Mouse (Mus musculus) hindbrain, embryonic 10.5 days (tissue): ENCODE results near the gene Serpine1. TPM values are rescaled to one million over a fixed set of nuclear protein-coding genes. Genes with fewer than 3 reads are reported as not detected.

Experiments
- DNase-seq: peaks from one replicate; pipeline ENCODE4 v3.0.0-alpha.2; 2017; ENCODE audit warnings: low spot score
- H3K27ac ChIP-seq: fragments of 300-500 bp; sonication (generic); 2 replicates; pipeline ENCODE4 v1.5.1; 2016; ENCODE audit warnings: mild to moderate bottlenecking, moderate library complexity
- H3K27me3 ChIP-seq: fragments of 300-500 bp; sonication (generic); 2 replicates; pipeline ENCODE4 v1.6.1; 2016; ENCODE audit warnings: mild to moderate bottlenecking; ENCODE audit not compliant: poor library complexity, insufficient read depth, severe bottlenecking
- H3K36me3 ChIP-seq: fragments of 300-500 bp; sonication (generic); 2 replicates; pipeline ENCODE4 v1.6.1; 2016; ENCODE audit warnings: mild to moderate bottlenecking, moderate library complexity
- H3K4me1 ChIP-seq: fragments of 300-500 bp; sonication (generic); replicated peaks from 2 replicates; pipeline ENCODE4 v1.6.1; 2016; ENCODE audit warnings: mild to moderate bottlenecking
- H3K4me3 ChIP-seq: fragments of 300-500 bp; sonication (generic); 2 replicates; pipeline ENCODE4 v1.5.1; 2016; ENCODE audit warnings: mild to moderate bottlenecking, moderate library complexity
- H3K9me3 ChIP-seq: fragments of 300-500 bp; sonication (generic); 2 replicates; pipeline ENCODE4 v1.6.1; 2016; ENCODE audit warnings: mild to moderate bottlenecking, moderate library complexity
- WGBS: fragments of 180-500 bp; shearing (Covaris S2); methylation state at CpG from one replicate; pipeline ENCODE4 v1.1.7; 2016; 5-methylcytosine and 5-hydroxymethylcytosine counted together
- polyA plus RNA-seq: library from polyadenylated mRNA; unstranded; fragments of >200 nt; fragmentation: Nextera tagmentation; extraction: Ambion mirVana; gene quantifications from 2 replicates; pipeline ENCODE4 v1.2.1, GENCODE M21; 2016

Gene Serpine1
- polyA plus RNA-seq, 1 experiment from 2014 or later, result not detected

GRCm38 (mm10) chr5:137070881-137071605 lies 1.0 kb downstream of the Serpine1 start:
- Histone ChIP-seq H3K4me3 (no peak overlapping the region), H3K27ac (no peak overlapping the region), H3K4me1 (peaks cover 26% of the 10 kb centered on the region), H3K27me3 (no peaks in the 10 kb centered on the region), H3K36me3 (no peaks in the 10 kb centered on the region), H3K9me3 (no peaks in the 10 kb centered on the region)
- no peak for DNase-seq
- WGBS, result 86% methylated on average over 19 of the region's 19 CpGs

GRCm38 (mm10) chr5:137068711-137069110 lies 3.4 kb downstream of the Serpine1 start:
- Histone ChIP-seq H3K4me1 (peaks cover 11% of the 10 kb centered on the region), H3K27me3 (no peaks in the 10 kb centered on the region), H3K9me3 (no peaks in the 10 kb centered on the region), H3K36me3 (no peaks in the 10 kb centered on the region), H3K4me3 (no peak overlapping the region), H3K27ac (no peak overlapping the region)
- 78% methylated on average over 4 of the region's 4 CpGs for WGBS
- no peak for DNase-seq

GRCm38 (mm10) chr5:137065923-137066322 lies 6.1 kb downstream of the Serpine1 start:
- H3K9me3 ChIP-seq, result no peaks in the 10 kb centered on the region
- no peak overlapping the region for H3K4me3 ChIP-seq
- 80% methylated on average over 8 of the region's 8 CpGs for WGBS
- H3K36me3 ChIP-seq, result no peaks in the 10 kb centered on the region
- H3K27me3 ChIP-seq, result no peaks in the 10 kb centered on the region
- no peak for DNase-seq
- H3K27ac ChIP-seq, result no peak overlapping the region
- H3K4me1 ChIP-seq, result no peaks in the 10 kb centered on the region; the same call in 1 of the 2 replicates

GRCm38 (mm10) chr5:137065454-137065853 lies 6.6 kb downstream of the Serpine1 start:
- no peak for DNase-seq
- H3K27me3 ChIP-seq, result no peaks in the 10 kb centered on the region
- no peaks in the 10 kb centered on the region for H3K9me3 ChIP-seq

GRCm38 (mm10) chr5:137062601-137063000 lies 9.5 kb downstream of the Serpine1 start:
- no peaks in the 10 kb centered on the region for H3K36me3 ChIP-seq
- H3K4me1 ChIP-seq, result no peaks in the 10 kb centered on the region; the same call in 1 of the 2 replicates
- H3K27ac ChIP-seq, result no peak overlapping the region
- H3K27me3 ChIP-seq, result no peaks in the 10 kb centered on the region
- H3K9me3 ChIP-seq, result no peaks in the 10 kb centered on the region
- no peak for DNase-seq
- WGBS, result 91% methylated on average over 5 of the region's 5 CpGs
- H3K4me3 ChIP-seq, result no peak overlapping the region

More at GRCm38 (mm10) chr5:137065454-137065853, 6.6 kb downstream of the Serpine1 start:
- H3K4me3 ChIP-seq, result no peak overlapping the region
- no peaks in the 10 kb centered on the region for H3K36me3 ChIP-seq
- no peak overlapping the region for H3K27ac ChIP-seq
- no peaks in the 10 kb centered on the region; the same call in 1 of the 2 replicates for H3K4me1 ChIP-seq
- whole genome bisulfite sequencing, result 67% methylated on average over 6 of the region's 6 CpGs

- Histone ChIP-seq H3K4me1 (no peaks in the 10 kb centered on the region; the same call in 1 of the 2 replicates), H3K27me3 (no peaks in the 10 kb centered on the region), H3K4me3 (no peak overlapping the region), H3K27ac (no peak overlapping the region), H3K36me3 (no peaks in the 10 kb centered on the region), H3K9me3 (no peaks in the 10 kb centered on the region)
- peak; percentile 18 for DNase-seq
- 27% methylated on average over 12 of the region's 12 CpGs for WGBS
Measured at GRCm38 (mm10) chr5:137061809-137062481, 10.1 kb downstream of the Serpine1 start.

GRCm38 (mm10) chr5:137054873-137055272 lies 17.2 kb downstream of the Serpine1 start:
- H3K27me3 ChIP-seq, result no peaks in the 10 kb centered on the region
- no peak overlapping the region for H3K27ac ChIP-seq
- H3K4me1 ChIP-seq, result no peaks in the 10 kb centered on the region
- no peak for DNase-seq
- H3K4me3 ChIP-seq, result no peak overlapping the region
- 88% methylated on average over 5 of the region's 5 CpGs for WGBS
- no peaks in the 10 kb centered on the region for H3K36me3 ChIP-seq
- H3K9me3 ChIP-seq, result no peaks in the 10 kb centered on the region

- H3K4me1 ChIP-seq, result no peaks in the 10 kb centered on the region
- no peaks in the 10 kb centered on the region for H3K27me3 ChIP-seq
- H3K27ac ChIP-seq, result no peak overlapping the region
- no peaks in the 10 kb centered on the region for H3K36me3 ChIP-seq
- no peaks in the 10 kb centered on the region for H3K9me3 ChIP-seq
- no peak overlapping the region for H3K4me3 ChIP-seq
- WGBS, result 91% methylated on average over 7 of the region's 7 CpGs
- no peak for DNase-seq
Measured at GRCm38 (mm10) chr5:137054299-137054698, 17.8 kb downstream of the Serpine1 start.

- H3K27ac ChIP-seq, result no peak overlapping the region
- H3K27me3 ChIP-seq, result no peaks in the 10 kb centered on the region
- H3K9me3 ChIP-seq, result no peaks in the 10 kb centered on the region
- no peaks in the 10 kb centered on the region for H3K36me3 ChIP-seq
- no peaks in the 10 kb centered on the region for H3K4me1 ChIP-seq
- no peak overlapping the region for H3K4me3 ChIP-seq
- no peak for DNase-seq
- WGBS, result 86% methylated on average over 5 of the region's 5 CpGs
Measured at GRCm38 (mm10) chr5:137051914-137052505, 20.1 kb downstream of the Serpine1 start.

- WGBS, result 52% methylated on average over 6 of the region's 6 CpGs
- peaks cover 5% of the 10 kb centered on the region; the same call in 1 of the 2 replicates for H3K4me1 ChIP-seq
Measured at GRCm38 (mm10) chr5:137051125-137051524, 20.9 kb downstream of the Serpine1 start.

GRCm38 (mm10) chr5:137046991-137047390 lies 25.1 kb downstream of the Serpine1 start:
- no peak overlapping the region for H3K27ac ChIP-seq
- peaks cover 22% of the 10 kb centered on the region for H3K4me1 ChIP-seq
- no peak for DNase-seq
- no peaks in the 10 kb centered on the region for H3K27me3 ChIP-seq
- no peaks in the 10 kb centered on the region for H3K9me3 ChIP-seq
- peaks cover 10% of the 10 kb centered on the region for H3K36me3 ChIP-seq
- H3K4me3 ChIP-seq, result no peak overlapping the region

More at GRCm38 (mm10) chr5:137051125-137051524, 20.9 kb downstream of the Serpine1 start:
- no peak for DNase-seq
- Histone ChIP-seq H3K36me3 (no peaks in the 10 kb centered on the region), H3K27ac (no peak overlapping the region), H3K4me3 (no peak overlapping the region), H3K27me3 (no peaks in the 10 kb centered on the region), H3K9me3 (no peaks in the 10 kb centered on the region)

GRCm38 (mm10) chr5:137046324-137046718 lies 25.7 kb downstream of the Serpine1 start:
- H3K27ac ChIP-seq, result peak overlapping the region; percentile 94
- WGBS, result 30% methylated on average over 5 of the region's 5 CpGs
- no peaks in the 10 kb centered on the region for H3K27me3 ChIP-seq
- peaks cover 22% of the 10 kb centered on the region for H3K4me1 ChIP-seq
- H3K9me3 ChIP-seq, result no peaks in the 10 kb centered on the region
- peaks cover 16% of the 10 kb centered on the region for H3K36me3 ChIP-seq
- no peak for DNase-seq
- H3K4me3 ChIP-seq, result peak overlapping the region; percentile 83
